Mouse (Mus musculus): ENCODE data around the gene Rnf39. TPM values are rescaled to one million over a fixed set of nuclear protein-coding genes. Genes with fewer than 3 reads are reported as not detected.

Rnf39 gene
- total and polyA plus RNA-seq, 3 experiments, result not detected

- Histone ChIP-seq H3K9me3 (replicated peaks; ENCODE audit: low read length) (no peaks in the 10 kb centered on the region), H3K79me2 (replicated peaks; ENCODE audit: control insufficient read depth, extremely low read depth, insufficient read depth, poor library complexity, severe bottlenecking) (no peaks in the 10 kb centered on the region), H3K4me2 (ENCODE audit: insufficient read depth, low read depth, poor library complexity, severe bottlenecking) (no peak overlapping the region), H3K27me3 (replicated peaks) (peaks cover 6% of the 10 kb centered on the region), H3K4me1 (ENCODE audit: control insufficient read depth in 1 of 2, insufficient read depth in 2 of 2) (peaks cover 4 to 9% of the 10 kb centered on the region in 2 experiments; a peak in 2 of 4 replicates), H3K27ac (ENCODE audit: insufficient read depth, low read depth) (no peak overlapping the region), H3K9ac (ENCODE audit: insufficient read depth, low read depth) (no peak overlapping the region), H3K4me3 (replicated peaks in 1 of 3; ENCODE audit: low read depth in 2 of 3, low read length in 2 of 3, poor library complexity in 1 of 3) (no peak overlapping the region), H3K36me3 (replicated peaks in 1 of 2; ENCODE audit: control insufficient read depth in 1 of 2, insufficient read depth in 1 of 2, low read length in 1 of 2) (no peaks in the 10 kb centered on the region)
- TF ChIP-seq EP300 (IDR thresholded peaks at IDR 0.05; ENCODE audit: low read length), result no peak
- no peak for TF ChIP-seq CHD1 (IDR thresholded peaks at IDR 0.05; ENCODE audit: low read depth, low read length)
- no peak for TF ChIP-seq GABPA (IDR thresholded peaks at IDR 0.05; ENCODE audit: insufficient replicate concordance, low read depth, low read length)
- no peak for TF ChIP-seq PAX5 (IDR thresholded peaks at IDR 0.05; ENCODE audit: low read length)
- no peak for TF ChIP-seq POLR2AphosphoS2 (IDR thresholded peaks at IDR 0.05; ENCODE audit: low read depth, low read length)
- TF ChIP-seq ZKSCAN1 (IDR thresholded peaks at IDR 0.05; ENCODE audit: borderline replicate concordance, low read depth, low read length), result no peak
- TF ChIP-seq NELFE (IDR thresholded peaks at IDR 0.05; ENCODE audit: low read depth, low read length), result no peak
- TF ChIP-seq POLR2A (IDR thresholded peaks at IDR 0.05; ENCODE audit: low read depth, low read length), result no peak
- no peak for TF ChIP-seq MYC (IDR thresholded peaks at IDR 0.05; ENCODE audit: low read depth, low read length)
- no peak for DNase-seq (ENCODE audit: extremely low read depth)
- dilution Hi-C loops (cut with MboI; ENCODE audit: extremely low pct_ligation_motif_present, extremely low pct_unique_long_range_greater_than_20kb, low sequenced_read_pairs) (no loop called here), in situ Hi-C loops (cut with MboI; ENCODE audit: low pct_ligation_motif_present, low pct_unique_long_range_greater_than_20kb, low sequenced_read_pairs) (loop anchor here (10.0 kb wide), 2 partner anchors 83 to 293 kb away; partner anchors contain the start of gene Olfr94)
These were observed 30.7 kb upstream of the Rnf39 start for GRCm38 (mm10) chr17:36912031-36912430.

GRCm38 (mm10) chr17:36914108-36914507, 28.6 kb upstream of the Rnf39 start:
- Histone ChIP-seq H3K27me3 (replicated peaks) (peaks cover 4% of the 10 kb centered on the region), H3K79me2 (replicated peaks; ENCODE audit: control insufficient read depth, extremely low read depth, insufficient read depth, poor library complexity, severe bottlenecking) (no peaks in the 10 kb centered on the region), H3K4me3 (replicated peaks in 1 of 3; ENCODE audit: low read depth in 2 of 3, low read length in 2 of 3, poor library complexity in 1 of 3) (no peak overlapping the region), H3K27ac (ENCODE audit: insufficient read depth, low read depth) (no peak overlapping the region), H3K36me3 (replicated peaks in 1 of 2; ENCODE audit: control insufficient read depth in 1 of 2, insufficient read depth in 1 of 2, low read length in 1 of 2) (no peaks in the 10 kb centered on the region), H3K4me1 (ENCODE audit: control insufficient read depth in 1 of 2, insufficient read depth in 2 of 2) (0 out of 4 replicates have a peak, but pooled peaks cover 3 to 4% of the 10 kb centered on the region in 2 experiments), H3K4me2 (ENCODE audit: insufficient read depth, low read depth, poor library complexity, severe bottlenecking) (no peak overlapping the region), H3K9ac (ENCODE audit: insufficient read depth, low read depth) (no peak overlapping the region), H3K9me3 (replicated peaks; ENCODE audit: low read length) (no peaks in the 10 kb centered on the region)
- dilution Hi-C loops (cut with MboI; ENCODE audit: extremely low pct_ligation_motif_present, extremely low pct_unique_long_range_greater_than_20kb, low sequenced_read_pairs) (no loop called here), in situ Hi-C loops (cut with MboI; ENCODE audit: low pct_ligation_motif_present, low pct_unique_long_range_greater_than_20kb, low sequenced_read_pairs) (loop anchor here (10.0 kb wide), 2 partner anchors 81 to 291 kb away; partner anchors contain the start of gene Olfr94)
- peak; percentile 82 for DNase-seq (ENCODE audit: extremely low read depth)
- TF ChIP-seq NRF1 (IDR thresholded peaks at IDR 0.05; ENCODE audit: low read depth, low read length) (no peak), ZMIZ1 (IDR thresholded peaks at IDR 0.05; ENCODE audit: low read depth, low read length) (no peak), NELFE (IDR thresholded peaks at IDR 0.05; ENCODE audit: low read depth, low read length) (no peak; the same call in 1 of the 2 replicates), KAT2A (IDR thresholded peaks at IDR 0.05; ENCODE audit: insufficient replicate concordance, low read length) (no peak), BHLHE40 (IDR thresholded peaks at IDR 0.05; ENCODE audit: low read depth, low read length) (no peak), JUND (conservative IDR thresholded peaks at IDR 0.05; ENCODE audit: low read depth, low read length) (0 out of 2 replicates have a peak, but pooled peaks have one; percentile 12), SIN3A (IDR thresholded peaks at IDR 0.05; ENCODE audit: low read length) (no peak), PAX5 (IDR thresholded peaks at IDR 0.05; ENCODE audit: low read length) (no peak), MAFK (IDR thresholded peaks at IDR 0.05; ENCODE audit: insufficient replicate concordance, low read length) (no peak), SMC3 (IDR thresholded peaks at IDR 0.05; ENCODE audit: low read depth, low read length) (peak; percentile 84), EP300 (IDR thresholded peaks at IDR 0.05; ENCODE audit: low read length) (no peak), ZNF384 (IDR thresholded peaks at IDR 0.05; ENCODE audit: low read depth, low read length) (no peak), ZC3H11A (IDR thresholded peaks at IDR 0.05; ENCODE audit: low read depth, low read length) (no peak), JUN (IDR thresholded peaks at IDR 0.05; ENCODE audit: insufficient read depth, low read depth, low read length) (no peak), MYC (IDR thresholded peaks at IDR 0.05; ENCODE audit: low read depth, low read length) (0 out of 2 replicates have a peak, but pooled peaks have one; percentile 35), GABPA (IDR thresholded peaks at IDR 0.05; ENCODE audit: insufficient replicate concordance, low read depth, low read length) (no peak), POLR2A (IDR thresholded peaks at IDR 0.05; ENCODE audit: low read depth, low read length) (no peak), USF2 (conservative IDR thresholded peaks at IDR 0.05; ENCODE audit: low read depth, low read length) (no peak), E2F4 (IDR thresholded peaks at IDR 0.05; ENCODE audit: insufficient replicate concordance, low read depth, low read length) (no peak), MXI1 (IDR thresholded peaks at IDR 0.05; ENCODE audit: low read depth, low read length) (no peak), TCF12 (IDR thresholded peaks at IDR 0.05; ENCODE audit: low read depth, low read length) (no peak), HCFC1 (IDR thresholded peaks at IDR 0.05; ENCODE audit: low read depth, low read length) (no peak), IRF4 (IDR thresholded peaks at IDR 0.05; ENCODE audit: low read depth, low read length) (no peak), MEF2A (IDR thresholded peaks at IDR 0.05; ENCODE audit: borderline replicate concordance, low read depth, low read length) (no peak), ETS1 (conservative IDR thresholded peaks at IDR 0.05; ENCODE audit: low read depth, low read length) (no peak), CTCF (conservative IDR thresholded peaks at IDR 0.05 in 1 of 2, IDR thresholded peaks at IDR 0.05 in 1 of 2; ENCODE audit: low read depth in 2 of 2, low read length in 2 of 2) (peak; percentile 66 to 89), RAD21 (IDR thresholded peaks at IDR 0.05; ENCODE audit: low read depth, low read length) (peak; percentile 49)

Data from CH12.LX (cell line).